14 mouse cellular contexts compared by ENCODE assay signal in the genomic region with DNA sequence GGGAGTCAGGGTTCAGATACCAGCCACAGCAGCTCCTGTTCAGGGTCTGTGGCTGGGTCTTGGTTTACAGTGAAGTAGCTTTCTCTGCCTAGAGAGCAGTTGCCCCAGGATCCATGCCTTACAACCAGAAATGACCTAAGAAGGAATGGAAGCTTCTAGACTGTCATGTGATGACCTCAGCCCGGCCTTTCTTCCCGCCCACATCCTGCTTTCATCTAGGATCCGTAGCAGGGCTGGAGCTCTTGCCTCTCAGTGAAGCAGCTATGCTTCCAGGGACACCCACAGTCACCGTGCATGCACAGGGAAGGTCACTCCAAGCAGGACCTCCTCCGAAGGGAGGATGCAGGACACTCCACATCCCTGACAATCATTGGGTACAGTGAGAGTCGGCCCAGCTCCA.
"Had no signal": no experiment of that assay in that cellular context is flagged by ENCODE, and none has a peak within 500 bp of the region (broad histone marks: within the 10 kb centered on the region; RNA-seq: fewer than 3 reads in every experiment).

No protein-coding gene starts in this region.

- H3K4me2 ChIP-seq: limb, embryonic 13.5 days; liver, embryonic 11.5 days; lung, embryonic 15.5 days; midbrain, embryonic 13.5 days; neural tube, embryonic 13.5 days had no signal

- H3K9me3 ChIP-seq: limb, embryonic 13.5 days; lung, embryonic 15.5 days; midbrain, embryonic 13.5 days; neural tube, embryonic 13.5 days had no signal

- DNase-seq: kidney, adult 11 months; left cerebral cortex, postnatal 4 days; lung, postnatal 36 days; retina, postnatal 1 day; right cerebral cortex, postnatal 4 days; spleen, adult 18-20 months; thymus, adult 18-20 months; thymus, postnatal 14 days had no signal

- H3K4me3 ChIP-seq: limb, embryonic 13.5 days; lung, embryonic 15.5 days; midbrain, embryonic 13.5 days; neural tube, embryonic 13.5 days had no signal

- ATAC-seq: hindbrain, postnatal 0 days; midbrain, embryonic 13.5 days had no signal

- H3K27me3 ChIP-seq: limb, embryonic 13.5 days; midbrain, embryonic 13.5 days; neural tube, embryonic 13.5 days had no signal

- H3K27ac ChIP-seq: hindbrain, postnatal 0 days; limb, embryonic 13.5 days; lung, embryonic 15.5 days; midbrain, embryonic 13.5 days; neural tube, embryonic 13.5 days had no signal

- H3K36me3 ChIP-seq: limb, embryonic 13.5 days; lung, embryonic 15.5 days; midbrain, embryonic 13.5 days; neural tube, embryonic 13.5 days had no signal

- H3K9ac ChIP-seq: limb, embryonic 13.5 days; lung, embryonic 15.5 days; midbrain, embryonic 13.5 days; neural tube, embryonic 13.5 days had no signal
